Mouse (Mus musculus) heart, postnatal 0 days (tissue): Measurements from ENCODE around the gene Slc22a14.

ENCODE experiments used
- CTCF ChIP-seq: IDR thresholded peaks from 2 replicates; pipeline ENCODE4 v1.5.1; 2016; ENCODE audit warnings: antibody characterized with exemption, control low read depth, low read depth
- EP300 ChIP-seq: IDR thresholded peaks from 2 replicates; pipeline ENCODE4 v1.6.1; 2016; ENCODE audit warnings: antibody characterized with exemption, low read depth

- TF ChIP-seq CTCF: no peak
- TF ChIP-seq EP300: no peak
These were observed 186.1 kb downstream of the Slc22a14 start for GRCm38 (mm10) chr9:119179292-119179691.
